Mouse (Mus musculus): ENCODE measurements around the gene Gm11172. TPM values are rescaled to one million over a fixed set of nuclear protein-coding genes. Genes with fewer than 3 reads are reported as not detected.

The Gm11172 gene
- polyA plus RNA-seq, 2 experiments, result not detected

DNA sequence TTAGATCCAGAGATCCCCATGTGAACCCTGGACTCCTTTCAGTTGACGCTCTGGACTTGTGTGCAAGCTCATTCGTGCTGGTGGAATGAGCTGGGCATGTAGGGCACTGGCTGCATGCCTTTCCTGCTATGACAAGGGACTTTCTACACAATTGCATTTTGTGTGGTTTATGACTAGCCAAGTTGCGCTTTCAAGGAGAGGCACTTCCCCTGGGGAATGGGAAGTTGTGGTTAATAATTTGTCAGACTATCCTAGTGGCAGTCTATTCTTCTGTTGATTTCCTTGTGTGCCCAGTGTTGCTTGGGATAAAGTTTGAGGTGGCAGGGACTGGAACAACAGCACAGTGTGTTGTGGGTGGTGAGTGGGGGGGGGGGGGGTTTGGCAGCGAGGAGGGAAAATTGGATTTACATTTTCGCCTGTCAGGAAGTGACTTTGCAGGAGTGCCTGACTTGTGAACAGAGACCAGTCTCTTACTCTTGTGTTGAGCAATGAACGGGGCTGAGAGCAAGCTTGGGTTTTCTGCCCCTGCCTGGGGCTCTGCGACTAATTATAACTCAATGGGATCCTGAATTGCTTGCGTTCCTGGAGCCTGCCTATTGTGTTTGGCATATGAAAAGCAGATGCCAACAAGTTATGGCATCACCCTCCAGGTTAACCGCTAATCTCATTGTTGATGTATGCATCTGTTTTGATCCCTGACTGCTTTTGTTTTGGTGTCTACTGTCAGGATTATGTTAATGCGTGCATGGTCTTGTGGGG, 26.0 kb downstream of the Gm11172 start:
- H3K9ac ChIP-seq (ENCODE audit: low read depth, low read length, severe bottlenecking), result no peak overlapping the region
- DNase-seq (ENCODE audit: low spot score), result no peak

DNA sequence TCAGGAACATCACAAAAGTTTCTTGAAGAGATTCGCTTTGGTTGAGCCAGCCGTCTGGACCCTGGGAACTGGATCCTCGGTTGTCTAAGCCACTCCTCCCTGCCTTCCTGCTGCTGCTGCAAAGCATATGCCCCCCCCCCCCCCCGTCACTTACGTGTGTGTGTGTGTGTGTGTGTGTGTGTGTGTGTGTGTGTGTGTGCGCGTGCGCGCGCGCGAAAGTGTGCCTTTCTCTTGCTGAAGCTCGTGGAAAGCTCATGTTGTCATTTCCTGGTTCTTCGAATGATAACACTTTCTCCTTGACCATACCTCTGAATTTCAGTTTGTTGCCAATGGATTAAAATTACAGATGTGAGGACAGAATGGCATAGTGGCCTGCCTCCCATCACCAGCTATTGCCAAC, 27.3 kb downstream of the Gm11172 start:
- TF ChIP-seq POLR2A (IDR thresholded peaks at IDR 0.05; ENCODE audit: borderline replicate concordance, extremely low read depth, insufficient read depth, insufficient read length), result no peak
- Histone ChIP-seq H3K4me3 (replicated peaks; ENCODE audit: low read length) (no peak overlapping the region), H3K36me3 (ENCODE audit: control insufficient read depth, insufficient read depth, low read length) (no peaks in the 10 kb centered on the region), H3K4me1 (ENCODE audit: control insufficient read depth, insufficient read depth, low read length) (peaks cover 33% of the 10 kb centered on the region), H3K9me3 (ENCODE audit: control insufficient read depth, low read length) (no peaks in the 10 kb centered on the region), H3K4me2 (replicated peaks; ENCODE audit: low read depth, low read length, severe bottlenecking) (no peak overlapping the region), H3K9ac (ENCODE audit: low read depth, low read length, severe bottlenecking) (no peak overlapping the region), H3K27me3 (ENCODE audit: control insufficient read depth, insufficient read depth, low read length) (no peaks in the 10 kb centered on the region), H3K27ac (replicated peaks; ENCODE audit: low read depth, low read length) (no peak overlapping the region)
- no peak for DNase-seq (ENCODE audit: low spot score)
- 82% methylated on average over 11 of the region's 14 CpGs for WGBS
- no peak for ATAC-seq (ENCODE audit: low FRiP score, low read depth)

More for the DNA sequence above, 26.0 kb downstream of the Gm11172 start:
- no peak for ATAC-seq (ENCODE audit: low FRiP score, low read depth)
- Histone ChIP-seq H3K27me3 (ENCODE audit: control insufficient read depth, insufficient read depth, low read length) (no peaks in the 10 kb centered on the region), H3K27ac (replicated peaks; ENCODE audit: low read depth, low read length) (peak overlapping the region; percentile 67), H3K4me2 (replicated peaks; ENCODE audit: low read depth, low read length, severe bottlenecking) (no peak overlapping the region; the same call in 1 of the 2 replicates), H3K9me3 (ENCODE audit: control insufficient read depth, low read length) (no peaks in the 10 kb centered on the region), H3K36me3 (ENCODE audit: control insufficient read depth, insufficient read depth, low read length) (no peaks in the 10 kb centered on the region), H3K4me1 (ENCODE audit: control insufficient read depth, insufficient read depth, low read length) (peaks cover 26% of the 10 kb centered on the region), H3K4me3 (replicated peaks; ENCODE audit: low read length) (no peak overlapping the region)
- 34% methylated on average over 10 of the region's 10 CpGs for WGBS
- TF ChIP-seq POLR2A (IDR thresholded peaks at IDR 0.05; ENCODE audit: borderline replicate concordance, extremely low read depth, insufficient read depth, insufficient read length), result no peak

DNA sequence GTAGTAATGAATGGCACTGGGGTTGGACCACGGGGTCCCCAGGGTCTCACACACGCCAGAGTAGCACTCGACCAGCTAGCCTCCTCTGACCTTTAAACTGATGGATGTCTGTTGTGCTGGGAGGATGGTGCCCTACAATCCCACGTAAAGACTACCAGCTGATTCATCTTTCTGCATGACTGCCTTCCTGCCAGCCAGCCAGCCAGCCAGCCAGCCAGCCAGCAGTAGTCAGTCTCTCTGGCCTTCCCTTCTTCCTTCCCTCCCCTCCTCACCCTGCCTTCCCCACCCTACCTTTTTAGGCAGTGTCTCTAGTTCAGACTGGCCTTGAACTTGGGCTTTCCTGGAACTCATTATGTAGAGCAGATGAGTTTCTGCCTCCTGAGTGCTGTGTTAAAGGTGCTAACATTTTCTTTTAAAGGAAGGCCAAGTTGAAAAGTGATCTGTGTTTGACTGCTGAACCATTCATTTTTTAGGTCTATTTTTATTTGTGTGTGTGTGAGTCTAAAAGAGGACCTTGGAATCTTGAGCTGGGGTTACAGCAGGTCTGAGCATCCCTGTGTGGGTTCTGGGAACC, 29.7 kb downstream of the Gm11172 start:
- no peak overlapping the region for H3K27ac ChIP-seq (replicated peaks; ENCODE audit: low read depth, low read length)
- TF ChIP-seq POLR2A (IDR thresholded peaks at IDR 0.05; ENCODE audit: borderline replicate concordance, extremely low read depth, insufficient read depth, insufficient read length), result no peak
- ATAC-seq (ENCODE audit: low FRiP score, low read depth), result no peak
- no peak overlapping the region for H3K4me3 ChIP-seq (replicated peaks; ENCODE audit: low read length)
- H3K27me3 ChIP-seq (ENCODE audit: control insufficient read depth, insufficient read depth, low read length), result no peaks in the 10 kb centered on the region
- H3K36me3 ChIP-seq (ENCODE audit: control insufficient read depth, insufficient read depth, low read length), result no peaks in the 10 kb centered on the region
- H3K9me3 ChIP-seq (ENCODE audit: control insufficient read depth, low read length), result no peaks in the 10 kb centered on the region
- H3K4me2 ChIP-seq (replicated peaks; ENCODE audit: low read depth, low read length, severe bottlenecking), result no peak overlapping the region
- DNase-seq (ENCODE audit: low spot score), result no peak
- 73% methylated on average over 4 of the region's 4 CpGs for WGBS
- H3K9ac ChIP-seq (ENCODE audit: low read depth, low read length, severe bottlenecking), result no peak overlapping the region
- peaks cover 35% of the 10 kb centered on the region for H3K4me1 ChIP-seq (ENCODE audit: control insufficient read depth, insufficient read depth, low read length)

DNA sequence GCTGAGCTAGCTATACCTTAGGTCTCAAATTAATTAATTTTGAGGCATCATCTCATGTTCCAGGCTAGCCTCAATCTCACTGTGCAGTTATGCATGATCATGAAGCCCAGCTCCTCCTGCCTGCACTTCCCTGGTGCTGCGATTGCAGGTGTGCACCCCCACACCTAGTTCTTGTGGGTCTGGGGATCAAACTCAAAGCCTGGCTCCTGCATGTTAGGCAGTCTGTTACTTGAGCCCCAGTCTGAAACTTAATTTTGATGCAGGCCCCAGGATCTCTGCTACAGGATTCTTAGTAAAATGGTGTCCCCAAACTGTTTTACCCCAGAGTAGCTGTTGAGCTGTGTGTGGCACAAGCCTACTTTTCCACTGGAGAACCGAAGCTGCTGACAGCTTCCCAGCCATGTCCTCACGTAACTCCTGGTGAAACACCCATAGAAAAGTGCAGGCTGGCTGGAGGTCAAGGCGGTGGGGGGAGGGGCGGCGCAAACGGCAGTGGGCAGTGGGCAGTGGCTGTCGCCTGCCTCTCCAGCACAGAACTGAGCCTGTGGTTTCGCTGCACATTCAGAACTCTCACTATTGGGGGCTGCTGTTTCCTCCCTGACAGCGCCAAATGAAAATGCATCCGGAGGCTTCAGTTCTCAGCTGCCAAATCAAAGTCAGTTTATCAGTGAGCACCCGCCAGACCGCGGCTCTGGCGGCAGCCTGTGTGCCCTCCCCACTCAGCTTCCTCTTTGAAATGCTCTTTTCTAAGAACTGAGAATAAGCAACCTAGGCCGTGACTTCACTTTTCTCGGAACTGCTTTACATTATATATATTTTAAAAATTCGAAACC, 31.0 kb downstream of the Gm11172 start:
- Histone ChIP-seq H3K27me3 (ENCODE audit: control insufficient read depth, insufficient read depth, low read length) (no peaks in the 10 kb centered on the region), H3K4me2 (replicated peaks; ENCODE audit: low read depth, low read length, severe bottlenecking) (peak overlapping the region; percentile 48), H3K4me1 (ENCODE audit: control insufficient read depth, insufficient read depth, low read length) (peaks cover 33% of the 10 kb centered on the region), H3K4me3 (replicated peaks; ENCODE audit: low read length) (peak overlapping the region; percentile 11; the same call in 1 of the 2 replicates), H3K27ac (replicated peaks; ENCODE audit: low read depth, low read length) (peak overlapping the region; percentile 78), H3K9me3 (ENCODE audit: control insufficient read depth, low read length) (no peaks in the 10 kb centered on the region), H3K36me3 (ENCODE audit: control insufficient read depth, insufficient read depth, low read length) (no peaks in the 10 kb centered on the region), H3K9ac (ENCODE audit: low read depth, low read length, severe bottlenecking) (peak overlapping the region; percentile 31)
- no peak for DNase-seq (ENCODE audit: low spot score)
- WGBS, result 16% methylated on average over 18 of the region's 18 CpGs
- ATAC-seq (ENCODE audit: low FRiP score, low read depth), result no peak
- TF ChIP-seq POLR2A (IDR thresholded peaks at IDR 0.05; ENCODE audit: borderline replicate concordance, extremely low read depth, insufficient read depth, insufficient read length), result no peak

DNA sequence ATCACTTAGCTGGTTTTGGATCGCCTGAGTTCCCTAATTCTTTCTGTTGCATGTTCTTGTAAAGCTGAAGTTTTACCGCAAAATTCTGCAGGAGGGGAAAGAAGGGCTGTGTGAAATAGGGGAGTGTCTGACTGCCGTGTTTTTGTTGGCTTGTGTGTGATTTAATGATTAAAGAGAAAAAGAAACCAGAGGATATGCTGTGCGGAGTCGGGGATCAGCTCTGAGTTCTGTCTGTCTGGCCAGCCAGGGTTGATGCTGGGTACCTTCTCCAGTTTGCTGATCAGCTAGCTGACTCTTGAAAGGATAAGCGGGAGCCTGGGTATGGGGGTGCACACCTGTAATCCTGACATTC, 31.6 kb downstream of the Gm11172 start:
- no peaks in the 10 kb centered on the region for H3K9me3 ChIP-seq (ENCODE audit: control insufficient read depth, low read length)
- ATAC-seq (ENCODE audit: low FRiP score, low read depth) (no peak), DNase-seq (ENCODE audit: low spot score) (no peak)
- peaks cover 35% of the 10 kb centered on the region for H3K4me1 ChIP-seq (ENCODE audit: control insufficient read depth, insufficient read depth, low read length)
- peak overlapping the region; percentile 48; the same call in 1 of the 2 replicates for H3K4me2 ChIP-seq (replicated peaks; ENCODE audit: low read depth, low read length, severe bottlenecking)
- peak overlapping the region; percentile 78; the same call in 1 of the 2 replicates for H3K27ac ChIP-seq (replicated peaks; ENCODE audit: low read depth, low read length)
- no peak overlapping the region for H3K9ac ChIP-seq (ENCODE audit: low read depth, low read length, severe bottlenecking)
- H3K4me3 ChIP-seq (replicated peaks; ENCODE audit: low read length), result peak overlapping the region; percentile 11; the same call in 1 of the 2 replicates
- no peaks in the 10 kb centered on the region for H3K27me3 ChIP-seq (ENCODE audit: control insufficient read depth, insufficient read depth, low read length)
- H3K36me3 ChIP-seq (ENCODE audit: control insufficient read depth, insufficient read depth, low read length), result no peaks in the 10 kb centered on the region
- no peak for TF ChIP-seq POLR2A (IDR thresholded peaks at IDR 0.05; ENCODE audit: borderline replicate concordance, extremely low read depth, insufficient read depth, insufficient read length)
- 40% methylated on average over 6 of the region's 6 CpGs for WGBS

Data from limb, embryonic 14.5 days (tissue).